Mouse (Mus musculus): ENCODE measurements at regions not wholly inside any gene's neighbourhood (a gene's known extent, or its start where the extent isn't known, plus 50 kb on each side); places are given as distances from the start of the nearest gene placed in this dataset.

DNA sequence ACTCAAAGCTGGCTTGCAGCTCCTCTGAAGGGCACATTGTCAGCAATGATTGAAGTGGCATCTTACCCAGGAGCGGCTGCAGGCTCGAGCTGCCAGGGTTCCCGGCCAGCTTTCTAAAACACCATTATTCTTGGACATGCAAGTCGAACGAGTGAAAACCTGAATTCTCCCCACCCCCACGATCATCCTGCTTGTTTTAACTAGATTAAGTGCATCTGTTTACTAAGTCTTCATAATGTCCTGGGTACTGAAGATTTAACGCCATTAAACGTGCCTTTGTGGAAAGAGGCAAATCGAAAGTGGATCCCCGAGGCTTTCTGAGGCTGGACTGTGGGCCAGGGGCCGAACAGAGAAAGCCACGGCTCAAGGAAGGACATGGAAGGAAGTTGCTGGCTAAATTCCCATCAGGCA lies 67.4 kb upstream of the Ppara start:
- Histone ChIP-seq H3K27ac (replicated peaks in 1 of 2; ENCODE audit: control insufficient read depth in 1 of 2, insufficient read depth in 1 of 2, low read depth in 2 of 2, low read length in 2 of 2) (no peak overlapping the region), H3K27me3 (ENCODE audit: control insufficient read depth, insufficient read depth, low read length) (peaks cover 9% of the 10 kb centered on the region; the same call in 1 of the 2 replicates), H3K4me2 (ENCODE audit: low read length) (no peak overlapping the region), H3K9me3 (ENCODE audit: control insufficient read depth, low read length) (no peaks in the 10 kb centered on the region), H3K9ac (ENCODE audit: low read length) (no peak overlapping the region), H3K36me3 (ENCODE audit: control insufficient read depth, insufficient read depth, low read length) (no peaks in the 10 kb centered on the region), H3K4me1 (ENCODE audit: control insufficient read depth in 2 of 2, insufficient read depth in 2 of 2, low read length in 2 of 2) (peaks cover 4 to 10% of the 10 kb centered on the region in 2 experiments; a peak in 3 of 4 replicates), H3K4me3 (ENCODE audit: control insufficient read depth in 1 of 2, insufficient read depth in 1 of 2, low read depth in 1 of 2, low read length in 2 of 2) (no peak overlapping the region)
- WGBS: 73% methylated on average over 12 of the region's 12 CpGs
- no peak for ATAC-seq (ENCODE audit: insufficient number of reproducible peaks, insufficient read depth, low FRiP score, low read depth)

GRCm38 (mm10) chr15:85667906-85668590 lies 66.7 kb upstream of the Ppara start:
- Histone ChIP-seq H3K4me2 (ENCODE audit: low read length) (no peak overlapping the region), H3K4me1 (ENCODE audit: control insufficient read depth in 2 of 2, insufficient read depth in 2 of 2, low read length in 2 of 2) (peaks cover 4 to 14% of the 10 kb centered on the region in 2 experiments; a peak in 3 of 4 replicates), H3K27ac (replicated peaks in 1 of 2; ENCODE audit: control insufficient read depth in 1 of 2, insufficient read depth in 1 of 2, low read depth in 2 of 2, low read length in 2 of 2) (no peak overlapping the region), H3K4me3 (ENCODE audit: control insufficient read depth in 1 of 2, insufficient read depth in 1 of 2, low read depth in 1 of 2, low read length in 2 of 2) (no peak overlapping the region), H3K9ac (ENCODE audit: low read length) (no peak overlapping the region), H3K27me3 (ENCODE audit: control insufficient read depth, insufficient read depth, low read length) (peaks cover 9% of the 10 kb centered on the region; the same call in 1 of the 2 replicates), H3K9me3 (ENCODE audit: control insufficient read depth, low read length) (no peaks in the 10 kb centered on the region), H3K36me3 (ENCODE audit: control insufficient read depth, insufficient read depth, low read length) (no peaks in the 10 kb centered on the region)
- WGBS: 77% methylated on average over 7 of the region's 7 CpGs
- no peak for ATAC-seq (ENCODE audit: insufficient number of reproducible peaks, insufficient read depth, low FRiP score, low read depth)

DNA sequence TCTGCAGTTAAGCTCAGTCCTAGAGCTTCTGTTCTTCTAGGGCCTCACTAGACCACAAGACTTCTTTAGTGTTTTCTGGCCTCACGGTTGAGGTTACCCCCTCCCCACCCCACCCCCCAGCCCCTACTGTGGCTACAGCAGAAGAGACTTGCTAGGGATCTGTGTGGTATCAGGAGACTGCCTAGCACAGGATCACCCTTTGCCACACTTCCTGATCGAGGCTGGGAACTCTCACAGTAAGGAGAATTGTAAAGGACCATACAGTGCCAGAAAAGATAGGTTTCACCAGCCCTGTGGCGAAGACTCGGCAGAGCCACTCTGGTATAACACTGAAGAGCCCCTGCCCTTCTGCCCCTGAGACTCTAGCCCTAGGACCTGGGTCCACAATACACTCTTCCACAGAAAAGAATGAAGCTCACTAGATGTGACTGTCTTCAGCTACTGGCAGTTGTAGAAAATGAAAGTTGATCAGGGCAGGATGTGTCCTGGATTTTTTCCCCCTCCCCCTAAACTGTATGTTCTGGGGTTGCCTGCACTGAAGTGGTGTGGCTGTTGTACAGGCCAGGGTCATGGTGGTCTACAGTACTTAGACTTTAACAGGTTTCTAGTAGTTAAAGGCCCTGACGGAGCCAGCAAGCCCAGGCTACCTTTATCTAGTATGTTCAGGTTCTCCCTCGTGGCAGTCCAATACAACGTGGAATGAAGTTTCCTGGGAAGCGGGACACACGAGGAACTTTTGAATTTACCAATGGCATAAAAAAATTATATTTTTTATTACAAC lies 65.7 kb upstream of the Ppara start:
- ATAC-seq (ENCODE audit: insufficient number of reproducible peaks, insufficient read depth, low FRiP score, low read depth): no peak
- Histone ChIP-seq H3K9me3 (ENCODE audit: control insufficient read depth, low read length) (no peaks in the 10 kb centered on the region), H3K4me2 (ENCODE audit: low read length) (peak overlapping the region; percentile 64), H3K4me1 (ENCODE audit: control insufficient read depth in 2 of 2, insufficient read depth in 2 of 2, low read length in 2 of 2) (peaks cover 4 to 16% of the 10 kb centered on the region in 2 experiments; a peak in 3 of 4 replicates), H3K4me3 (ENCODE audit: control insufficient read depth in 1 of 2, insufficient read depth in 1 of 2, low read depth in 1 of 2, low read length in 2 of 2) (no peak overlapping the region), H3K27ac (replicated peaks in 1 of 2; ENCODE audit: control insufficient read depth in 1 of 2, insufficient read depth in 1 of 2, low read depth in 2 of 2, low read length in 2 of 2) (peak overlapping the region in 1 of 2 experiments; percentile 93; a peak in 2 of 4 replicates), H3K9ac (ENCODE audit: low read length) (peak overlapping the region; percentile 98), H3K27me3 (ENCODE audit: control insufficient read depth, insufficient read depth, low read length) (peaks cover 9% of the 10 kb centered on the region; the same call in 1 of the 2 replicates), H3K36me3 (ENCODE audit: control insufficient read depth, insufficient read depth, low read length) (no peaks in the 10 kb centered on the region)
- WGBS: 66% methylated on average over 9 of the region's 9 CpGs

- peak overlapping the region; percentile 64 for H3K4me2 ChIP-seq (ENCODE audit: low read length)
- peak overlapping the region; percentile 73 to 91 for H3K4me3 ChIP-seq (ENCODE audit: control insufficient read depth in 1 of 2, insufficient read depth in 1 of 2, low read depth in 1 of 2, low read length in 2 of 2)
- peak; percentile 23 for ATAC-seq (ENCODE audit: insufficient number of reproducible peaks, insufficient read depth, low FRiP score, low read depth)
- H3K36me3 ChIP-seq (ENCODE audit: control insufficient read depth, insufficient read depth, low read length): 0 out of 2 replicates have a peak, but pooled peaks cover 5% of the 10 kb centered on the region
- H3K4me1 ChIP-seq (ENCODE audit: control insufficient read depth in 2 of 2, insufficient read depth in 2 of 2, low read length in 2 of 2): peaks cover 4 to 20% of the 10 kb centered on the region in 2 experiments; a peak in 3 of 4 replicates
- no peaks in the 10 kb centered on the region for H3K9me3 ChIP-seq (ENCODE audit: control insufficient read depth, low read length)
- H3K27ac ChIP-seq (replicated peaks in 1 of 2; ENCODE audit: control insufficient read depth in 1 of 2, insufficient read depth in 1 of 2, low read depth in 2 of 2, low read length in 2 of 2): peak overlapping the region; percentile 83 to 93
- peak overlapping the region; percentile 98 for H3K9ac ChIP-seq (ENCODE audit: low read length)
- H3K27me3 ChIP-seq (ENCODE audit: control insufficient read depth, insufficient read depth, low read length): peaks cover 9% of the 10 kb centered on the region; the same call in 1 of the 2 replicates
- WGBS: 24% methylated on average over 15 of the region's 15 CpGs
These were observed 65.1 kb upstream of the Ppara start for GRCm38 (mm10) chr15:85669652-85670175.

GRCm38 (mm10) chr15:85670176-85670788 lies 64.5 kb upstream of the Ppara start:
- Histone ChIP-seq H3K27me3 (ENCODE audit: control insufficient read depth, insufficient read depth, low read length) (peaks cover 8% of the 10 kb centered on the region; the same call in 1 of the 2 replicates), H3K4me1 (ENCODE audit: control insufficient read depth in 2 of 2, insufficient read depth in 2 of 2, low read length in 2 of 2) (peaks cover 4 to 20% of the 10 kb centered on the region in 2 experiments; a peak in 3 of 4 replicates), H3K27ac (replicated peaks in 1 of 2; ENCODE audit: control insufficient read depth in 1 of 2, insufficient read depth in 1 of 2, low read depth in 2 of 2, low read length in 2 of 2) (peak overlapping the region; percentile 83 to 93), H3K36me3 (ENCODE audit: control insufficient read depth, insufficient read depth, low read length) (peaks cover 8% of the 10 kb centered on the region; the same call in 1 of the 2 replicates), H3K4me2 (ENCODE audit: low read length) (peak overlapping the region; percentile 64), H3K9me3 (ENCODE audit: control insufficient read depth, low read length) (no peaks in the 10 kb centered on the region), H3K4me3 (ENCODE audit: control insufficient read depth in 1 of 2, insufficient read depth in 1 of 2, low read depth in 1 of 2, low read length in 2 of 2) (peak overlapping the region; percentile 73 to 91), H3K9ac (ENCODE audit: low read length) (peak overlapping the region; percentile 98)
- WGBS: under 1% methylated on average over 47 of the region's 64 CpGs
- peak; percentile 17 for ATAC-seq (ENCODE audit: insufficient number of reproducible peaks, insufficient read depth, low FRiP score, low read depth)

DNA sequence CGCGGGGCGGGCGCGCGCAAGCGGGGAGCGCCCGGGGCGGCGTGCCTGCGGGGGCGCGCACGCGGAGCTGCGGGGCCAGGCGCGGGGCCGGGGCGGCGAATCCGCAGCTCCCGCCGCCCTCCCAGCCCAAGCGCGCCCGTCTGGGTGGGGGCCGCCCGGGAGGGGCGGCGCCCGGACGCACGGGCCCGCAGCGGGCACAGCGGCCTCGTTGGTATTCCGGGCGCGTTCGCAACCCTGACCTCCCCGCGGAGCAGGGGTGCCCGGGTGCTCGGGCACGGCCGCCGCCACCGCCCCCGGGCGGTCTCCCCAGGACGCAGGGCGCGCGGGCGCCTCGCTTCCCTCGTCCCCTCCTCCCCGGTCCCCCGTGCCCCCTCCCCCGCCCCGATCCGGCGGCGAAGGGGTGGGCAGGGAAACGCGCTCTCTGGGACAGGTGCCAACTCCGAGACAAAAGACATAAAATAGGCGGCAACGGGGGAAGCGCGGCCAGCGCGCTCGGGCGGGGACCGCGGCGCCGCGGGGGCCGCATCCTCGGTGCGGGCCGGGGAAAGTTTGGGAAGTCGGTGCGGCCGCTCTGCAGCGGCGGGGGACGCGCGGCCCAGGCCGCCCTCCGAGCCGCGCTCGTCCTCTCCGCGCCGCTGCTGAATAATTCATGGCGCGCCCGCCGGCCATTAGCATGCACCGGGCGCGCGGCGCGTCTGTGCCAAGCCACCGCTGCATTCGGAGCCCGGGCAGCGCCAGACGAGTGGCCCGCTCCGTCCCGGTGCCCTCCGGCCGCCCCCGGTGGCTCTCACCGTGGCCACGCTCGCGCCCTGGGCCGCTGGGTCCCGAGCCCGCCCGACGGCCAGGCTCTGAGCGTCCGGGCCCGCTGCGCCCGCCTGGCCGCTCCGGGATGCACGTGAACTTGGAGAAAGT lies 63.7 kb upstream of the Ppara start:
- 0 out of 2 replicates have a peak, but pooled peaks cover 4% of the 10 kb centered on the region for H3K27me3 ChIP-seq (ENCODE audit: control insufficient read depth, insufficient read depth, low read length)
- peak overlapping the region; percentile 73 to 91 for H3K4me3 ChIP-seq (ENCODE audit: control insufficient read depth in 1 of 2, insufficient read depth in 1 of 2, low read depth in 1 of 2, low read length in 2 of 2)
- under 1% methylated on average over 103 of the region's 141 CpGs for WGBS
- peak; percentile 77 for ATAC-seq (ENCODE audit: insufficient number of reproducible peaks, insufficient read depth, low FRiP score, low read depth)
- H3K4me1 ChIP-seq (ENCODE audit: control insufficient read depth in 2 of 2, insufficient read depth in 2 of 2, low read length in 2 of 2): peaks cover 4 to 20% of the 10 kb centered on the region in 2 experiments; a peak in 3 of 4 replicates
- peak overlapping the region; percentile 98 for H3K9ac ChIP-seq (ENCODE audit: low read length)
- peak overlapping the region; percentile 73 to 93 for H3K27ac ChIP-seq (replicated peaks in 1 of 2; ENCODE audit: control insufficient read depth in 1 of 2, insufficient read depth in 1 of 2, low read depth in 2 of 2, low read length in 2 of 2)
- H3K36me3 ChIP-seq (ENCODE audit: control insufficient read depth, insufficient read depth, low read length): peaks cover 13% of the 10 kb centered on the region; the same call in 1 of the 2 replicates
- H3K4me2 ChIP-seq (ENCODE audit: low read length): peak overlapping the region; percentile 64
- no peaks in the 10 kb centered on the region for H3K9me3 ChIP-seq (ENCODE audit: control insufficient read depth, low read length)

Data from heart, embryonic 14.5 days (tissue).